ENCODE assay signal across 16 mouse cellular contexts in genomic region chr8:115090202-115090601, GRCm38 (mm10).
"Had no signal": no experiment of that assay in that cellular context is flagged by ENCODE, and none has a peak within 500 bp of the region (broad histone marks: within the 10 kb centered on the region; RNA-seq: fewer than 3 reads in every experiment).

No protein-coding gene starts in this region.

- H3K4me1 ChIP-seq: limb, embryonic 15.5 days; midbrain, embryonic 12.5 days; neural tube, embryonic 13.5 days; stomach, embryonic 15.5 days had no signal

- H3K27ac ChIP-seq: kidney, postnatal 0 days; limb, embryonic 15.5 days; macrophage; midbrain, embryonic 12.5 days; neural tube, embryonic 13.5 days; stomach, embryonic 15.5 days had no signal

- DNase-seq: kidney, adult 8-10 months; kidney, postnatal 36 days; layer of hippocampus, adult 9-11 months; layer of hippocampus, postnatal 36 days; right cerebral cortex, postnatal 4 days; spleen, adult 18-20 months; thymus, adult 2 months; thymus, postnatal 25 days had no signal

- ATAC-seq: intestine, postnatal 0 days; midbrain, embryonic 16.5 days had no signal

- H3K9me3 ChIP-seq: limb, embryonic 15.5 days; midbrain, embryonic 12.5 days; stomach, embryonic 15.5 days had no signal

- H3K4me3 ChIP-seq: limb, embryonic 15.5 days; midbrain, embryonic 12.5 days; neural tube, embryonic 13.5 days; stomach, embryonic 15.5 days had no signal

- H3K27me3 ChIP-seq: limb, embryonic 15.5 days; midbrain, embryonic 12.5 days; stomach, embryonic 15.5 days had no signal

- H3K9ac ChIP-seq: limb, embryonic 15.5 days; midbrain, embryonic 12.5 days; neural tube, embryonic 13.5 days; stomach, embryonic 15.5 days had no signal

- H3K36me3 ChIP-seq: limb, embryonic 15.5 days; midbrain, embryonic 12.5 days; neural tube, embryonic 13.5 days; stomach, embryonic 15.5 days had no signal

- H3K4me2 ChIP-seq: limb, embryonic 15.5 days; midbrain, embryonic 12.5 days; neural tube, embryonic 13.5 days; stomach, embryonic 15.5 days had no signal
